Mouse (Mus musculus) liver, postnatal 0 days (tissue): Measurements from ENCODE around the gene Bcl2l10.

Experiments used
- CTCF ChIP-seq: sonication (generic); IDR thresholded peaks from 2 replicates; pipeline ENCODE4 v1.5.1; 2016; ENCODE audit warnings: antibody characterized with exemption, low read depth
- EP300 ChIP-seq: IDR thresholded peaks from 2 replicates; pipeline ENCODE4 v1.6.1; 2016; ENCODE audit warnings: antibody characterized with exemption, low read depth, mild to moderate bottlenecking

DNA sequence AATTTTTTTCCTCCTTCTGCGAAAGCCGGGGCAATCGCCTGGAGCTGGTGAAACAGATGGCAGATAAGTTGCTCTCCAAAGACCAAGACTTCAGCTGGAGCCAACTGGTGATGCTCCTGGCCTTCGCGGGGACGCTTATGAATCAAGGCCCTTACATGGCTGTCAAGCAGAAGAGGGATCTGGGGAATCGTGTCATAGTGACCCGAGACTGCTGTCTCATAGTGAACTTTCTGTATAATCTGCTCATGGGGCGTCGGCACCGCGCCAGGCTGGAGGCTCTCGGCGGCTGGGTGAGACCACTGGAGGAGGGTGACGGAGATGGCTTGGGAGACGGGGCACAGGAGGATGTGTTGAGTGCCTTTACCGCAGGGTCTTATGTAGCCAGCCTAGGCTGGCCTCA is 508 bp downstream of the Bcl2l10 start:
- TF ChIP-seq CTCF (no peak), EP300 (no peak)
